Mouse (Mus musculus) midbrain, embryonic 13.5 days (tissue): ENCODE results near the gene Gm18336. TPM values are rescaled to one million over a fixed set of nuclear protein-coding genes. Genes with fewer than 3 reads are reported as not detected.
A peak's percentile ranks its signal among the peaks of the same experiment; 100 is the strongest.
"Not testable (repeated sequence)": the region's sequence is repeated elsewhere in the genome, so short reads cannot be mapped to it uniquely, and the experiment has no call there.

ENCODE experiments used
- ATAC-seq: fragments of 200-750 bp; cut with Nextera tagmentation; 2 replicates; pipeline ENCODE4 v1.8.0; 2017; ENCODE audit warnings: mild to moderate bottlenecking, moderate TSS enrichment, moderate library complexity
- H3K27ac ChIP-seq: fragments of 300-500 bp; sonication (generic); 2 replicates; pipeline ENCODE4 v1.5.1; 2015; ENCODE audit warnings: inconsistent platforms, mild to moderate bottlenecking, moderate library complexity
- H3K27me3 ChIP-seq: fragments of 300-500 bp; sonication (generic); 2 replicates; pipeline ENCODE4 v1.6.1; 2015; ENCODE audit warnings: mild to moderate bottlenecking, inconsistent platforms
- H3K36me3 ChIP-seq: fragments of 300-500 bp; sonication (generic); 2 replicates; pipeline ENCODE4 v1.6.1; 2015; ENCODE audit warnings: mild to moderate bottlenecking, inconsistent platforms
- H3K4me1 ChIP-seq: fragments of 300-500 bp; sonication (generic); replicated peaks from 2 replicates; pipeline ENCODE4 v1.6.1; 2015; ENCODE audit warnings: inconsistent platforms
- H3K4me2 ChIP-seq: fragments of 300-500 bp; sonication (generic); replicated peaks from 2 replicates; pipeline ENCODE4 v1.6.1; 2015; ENCODE audit warnings: moderate library complexity, mild to moderate bottlenecking, inconsistent platforms
- H3K4me3 ChIP-seq: fragments of 300-500 bp; sonication (generic); replicated peaks from 2 replicates; pipeline ENCODE4 v1.5.1; 2015; ENCODE audit warnings: mild to moderate bottlenecking, inconsistent platforms
- H3K9ac ChIP-seq: fragments of 300-500 bp; sonication (generic); replicated peaks from 2 replicates; pipeline ENCODE4 v1.6.1; 2015; ENCODE audit warnings: mild to moderate bottlenecking, inconsistent platforms
- H3K9me3 ChIP-seq: fragments of 300-500 bp; sonication (generic); 2 replicates; pipeline ENCODE4 v1.6.1; 2016; ENCODE audit warnings: mild to moderate bottlenecking, inconsistent platforms
- WGBS: fragments of 180-500 bp; shearing (Covaris S2); methylation state at CpG from one replicate; pipeline ENCODE4 v1.1.7; 2015; 5-methylcytosine and 5-hydroxymethylcytosine counted together
- polyA plus RNA-seq: library from polyadenylated mRNA; unstranded; fragments of >200 nt; fragmentation: Nextera tagmentation; extraction: Ambion mirVana; gene quantifications from 2 replicates; pipeline ENCODE4 v1.2.1, GENCODE M21; 2015

Gene Gm18336
- polyA plus RNA-seq, result not detected in 2 replicates

GRCm38 (mm10) chrX:73398636-73399035 lies at the start of gene Gm18336:
Gene Gm18336 (minus strand): TSS chrX:73398736.
- WGBS, result 78% methylated on average over 2 of the region's 2 CpGs
- H3K27me3 ChIP-seq, H3K9me3 ChIP-seq: not testable (repeated sequence)

GRCm38 (mm10) chrX:73441428-73441827 lies 42.9 kb upstream of the Gm18336 start:
- ATAC-seq, result no peak
- no peak overlapping the region for H3K4me3 ChIP-seq
- H3K9me3 ChIP-seq, result no peaks in the 10 kb centered on the region
- WGBS, result 68% methylated on average over 2 of the region's 2 CpGs
- no peak overlapping the region for H3K27ac ChIP-seq
- no peaks in the 10 kb centered on the region for H3K4me1 ChIP-seq
- peaks cover 8% of the 10 kb centered on the region for H3K36me3 ChIP-seq
- no peak overlapping the region for H3K4me2 ChIP-seq
- H3K9ac ChIP-seq, result no peak overlapping the region
- H3K27me3 ChIP-seq, result no peaks in the 10 kb centered on the region

More at GRCm38 (mm10) chrX:73398636-73399035, at the start of gene Gm18336:
- not testable (repeated sequence) for H3K4me2 ChIP-seq, H3K4me1 ChIP-seq, H3K4me3 ChIP-seq, H3K27ac ChIP-seq, ATAC-seq, H3K36me3 ChIP-seq, H3K9ac ChIP-seq

DNA sequence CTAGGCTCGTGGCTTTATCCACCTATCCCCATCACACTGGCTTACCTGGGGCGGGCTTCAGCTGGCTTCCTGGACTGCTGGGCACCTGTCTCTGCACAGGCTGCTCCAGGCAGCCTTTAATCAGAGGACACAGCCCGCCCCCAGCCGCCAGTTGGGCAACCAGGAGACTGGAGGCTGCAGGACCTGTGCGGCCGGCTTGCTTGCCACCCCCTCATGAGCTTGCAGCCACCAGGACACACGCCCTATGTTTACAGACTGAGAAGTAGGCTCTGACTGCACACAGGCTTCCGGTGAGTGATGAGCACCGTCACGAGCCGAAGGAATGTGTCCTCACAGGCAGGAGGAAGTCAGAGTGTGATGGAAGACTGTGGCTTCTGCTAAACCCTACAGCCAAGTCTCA lies 36.7 kb upstream of the Gm18336 start, which contains the start of gene Trex2:
Gene Trex2, minus strand, starts transcription at position 93 of the 400 bp plus-strand sequence.
- WGBS, result 89% methylated on average over 11 of the region's 11 CpGs
- Histone ChIP-seq H3K4me1 (no peaks in the 10 kb centered on the region), H3K9ac (no peak within 1 kb of the TSS), H3K36me3 (peaks cover 6% of the 10 kb centered on the region), H3K4me2 (no peak within 1 kb of the TSS), H3K9me3 (no peaks in the 10 kb centered on the region), H3K4me3 (no peak within 1 kb of the TSS), H3K27me3 (no peaks in the 10 kb centered on the region), H3K27ac (no peak within 1 kb of the TSS)
- ATAC-seq, result no peak

GRCm38 (mm10) chrX:73432850-73433249 lies 34.3 kb upstream of the Gm18336 start:
- Histone ChIP-seq H3K4me2 (no peak overlapping the region), H3K4me3 (no peak overlapping the region), H3K27ac (no peak overlapping the region), H3K9ac (no peak overlapping the region), H3K27me3 (no peaks in the 10 kb centered on the region), H3K36me3 (peaks cover 6% of the 10 kb centered on the region), H3K9me3 (no peaks in the 10 kb centered on the region), H3K4me1 (no peaks in the 10 kb centered on the region)
- 77% methylated on average over 5 of the region's 5 CpGs for WGBS
- no peak for ATAC-seq

DNA sequence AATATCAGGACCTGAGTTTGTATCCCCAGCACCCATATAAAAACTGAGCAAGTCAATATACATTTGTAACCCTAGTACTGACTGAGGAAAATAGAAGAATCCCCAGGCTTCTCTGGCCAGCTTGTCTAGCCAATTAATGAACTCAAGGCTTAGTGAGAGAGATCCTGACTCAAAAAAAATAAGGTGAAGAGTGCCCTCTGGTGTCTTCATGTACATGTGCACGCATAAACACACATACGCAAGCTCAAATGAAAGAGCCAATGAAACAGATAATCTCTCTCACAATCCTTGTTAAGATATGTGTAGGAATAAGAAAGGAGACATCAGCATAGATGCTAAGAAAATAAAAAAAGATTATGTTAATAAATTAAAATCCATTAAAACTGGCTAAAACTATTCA lies 31.5 kb upstream of the Gm18336 start:
- Histone ChIP-seq H3K9me3 (no peaks in the 10 kb centered on the region), H3K27me3 (no peaks in the 10 kb centered on the region), H3K4me1 (no peaks in the 10 kb centered on the region), H3K27ac (no peak overlapping the region), H3K36me3 (no peaks in the 10 kb centered on the region), H3K4me3 (no peak overlapping the region), H3K9ac (no peak overlapping the region), H3K4me2 (no peak overlapping the region)
- ATAC-seq, result no peak
- whole genome bisulfite sequencing, result 73% methylated on average over 2 of the region's 2 CpGs

DNA sequence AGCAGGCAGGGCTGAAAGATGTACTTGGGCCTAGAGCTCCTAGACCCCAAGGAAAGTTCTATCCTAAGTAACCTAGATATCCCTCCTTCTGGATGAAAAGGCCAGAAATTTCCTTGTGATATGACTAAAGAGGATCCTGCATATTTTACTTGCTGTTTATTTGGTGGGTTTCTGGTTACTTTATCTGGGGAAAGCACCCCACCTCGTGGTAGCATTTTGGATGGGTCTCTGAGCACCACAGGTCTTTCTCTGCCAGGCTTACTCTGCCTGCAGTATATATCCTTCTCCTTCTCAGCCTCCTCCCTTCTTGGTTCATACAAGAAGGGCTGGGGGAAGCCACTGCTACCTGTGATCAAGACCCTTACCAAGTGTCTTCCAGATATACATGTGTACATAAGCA lies 14.2 kb upstream of the Gm18336 start:
- Histone ChIP-seq H3K4me2 (no peak overlapping the region), H3K36me3 (no peaks in the 10 kb centered on the region), H3K4me1 (no peaks in the 10 kb centered on the region), H3K4me3 (no peak overlapping the region), H3K9me3 (no peaks in the 10 kb centered on the region), H3K27me3 (no peaks in the 10 kb centered on the region), H3K9ac (no peak overlapping the region), H3K27ac (no peak overlapping the region)
- WGBS, result 45% methylated on average over 1 of the region's 1 CpGs
- no peak for ATAC-seq

- no peaks in the 10 kb centered on the region for H3K4me1 ChIP-seq
- H3K9ac ChIP-seq, result no peak within 1 kb of the TSS
- 17% methylated on average over 20 of the region's 20 CpGs for WGBS
- peak within 1 kb of the TSS; percentile 34 for H3K4me3 ChIP-seq
- no peaks in the 10 kb centered on the region for H3K27me3 ChIP-seq
- H3K9me3 ChIP-seq, result no peaks in the 10 kb centered on the region
- H3K4me2 ChIP-seq, result peak within 1 kb of the TSS; percentile 52
- H3K36me3 ChIP-seq, result no peaks in the 10 kb centered on the region
- no peak within 1 kb of the TSS for H3K27ac ChIP-seq
- no peak for ATAC-seq
These were observed 12.5 kb upstream of the Gm18336 start, which contains the start of gene Zfp92 for GRCm38 (mm10) chrX:73410880-73411517. Gene Zfp92 (plus strand): TSS chrX:73411096.

DNA sequence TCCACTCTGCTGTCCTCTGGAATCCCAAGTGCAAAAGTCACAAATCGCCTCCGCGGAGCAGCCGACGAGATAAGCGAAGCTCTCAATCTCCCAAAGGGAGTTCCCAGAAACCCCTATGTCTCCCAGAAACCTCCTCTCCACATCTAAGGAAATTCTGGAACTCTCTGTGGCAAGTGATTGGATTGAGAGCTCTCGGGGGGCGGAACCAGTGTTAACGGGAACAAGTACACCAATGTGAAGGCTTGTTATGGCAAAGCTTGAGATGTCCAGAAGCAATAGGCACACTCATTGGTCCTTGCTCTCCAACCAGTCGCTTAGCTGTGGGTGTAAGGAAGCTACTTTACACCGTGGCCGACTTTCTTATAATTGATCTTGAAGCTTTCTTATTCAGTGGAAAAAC lies 3.1 kb upstream of the Gm18336 start:
- H3K27ac ChIP-seq, result no peak overlapping the region
- H3K4me1 ChIP-seq, result no peaks in the 10 kb centered on the region
- no peak overlapping the region for H3K4me2 ChIP-seq
- 94% methylated on average over 12 of the region's 12 CpGs for WGBS
- H3K9me3 ChIP-seq, result no peaks in the 10 kb centered on the region
- no peaks in the 10 kb centered on the region for H3K27me3 ChIP-seq
- no peak overlapping the region for H3K9ac ChIP-seq
- ATAC-seq, result no peak
- H3K36me3 ChIP-seq, result no peaks in the 10 kb centered on the region
- no peak overlapping the region for H3K4me3 ChIP-seq

GRCm38 (mm10) chrX:73400951-73401350 lies 2.4 kb upstream of the Gm18336 start:
- Histone ChIP-seq H3K9me3 (no peaks in the 10 kb centered on the region), H3K36me3 (no peaks in the 10 kb centered on the region), H3K27ac (no peak overlapping the region), H3K4me1 (no peaks in the 10 kb centered on the region), H3K4me2 (no peak overlapping the region), H3K27me3 (no peaks in the 10 kb centered on the region), H3K9ac (no peak overlapping the region), H3K4me3 (no peak overlapping the region)
- 91% methylated on average over 20 of the region's 20 CpGs for WGBS
- ATAC-seq, result no peak

DNA sequence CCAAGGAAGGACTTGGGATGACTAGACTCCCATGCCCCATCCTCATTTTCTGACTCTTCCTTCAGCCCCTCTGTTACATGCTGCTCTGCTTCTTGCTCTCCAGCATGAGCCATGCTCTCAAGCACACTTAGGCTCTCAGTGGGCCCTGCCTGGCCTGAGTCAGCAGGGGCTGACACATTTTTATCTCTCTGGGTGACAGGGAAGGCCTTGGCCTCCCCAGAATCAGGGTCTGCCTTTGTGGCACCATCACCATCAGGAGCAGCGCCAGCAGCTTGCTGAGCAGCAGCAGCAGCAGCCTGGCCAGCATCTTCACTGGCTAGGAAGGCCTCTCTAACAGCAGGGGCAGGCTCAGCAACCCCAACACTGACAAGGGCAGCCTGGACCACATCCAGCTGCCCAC lies 2.1 kb downstream of the Gm18336 start:
- H3K27me3 ChIP-seq, result no peaks in the 10 kb centered on the region
- WGBS, result 100% methylated on average over 1 of the region's 1 CpGs
- H3K4me1 ChIP-seq, result no peaks in the 10 kb centered on the region
- H3K9ac ChIP-seq, result no peak overlapping the region
- H3K4me3 ChIP-seq, result no peak overlapping the region
- H3K4me2 ChIP-seq, result no peak overlapping the region
- H3K27ac ChIP-seq, result no peak overlapping the region
- no peaks in the 10 kb centered on the region for H3K36me3 ChIP-seq
- H3K9me3 ChIP-seq, result no peaks in the 10 kb centered on the region
- ATAC-seq, result no peak

GRCm38 (mm10) chrX:73391481-73391880 lies 7.1 kb downstream of the Gm18336 start:
- Histone ChIP-seq H3K9ac (no peak overlapping the region), H3K27ac (no peak overlapping the region), H3K36me3 (no peaks in the 10 kb centered on the region), H3K9me3 (no peaks in the 10 kb centered on the region), H3K27me3 (no peaks in the 10 kb centered on the region), H3K4me2 (no peak overlapping the region), H3K4me1 (no peaks in the 10 kb centered on the region), H3K4me3 (no peak overlapping the region)
- no peak for ATAC-seq
- 86% methylated on average over 4 of the region's 4 CpGs for WGBS

DNA sequence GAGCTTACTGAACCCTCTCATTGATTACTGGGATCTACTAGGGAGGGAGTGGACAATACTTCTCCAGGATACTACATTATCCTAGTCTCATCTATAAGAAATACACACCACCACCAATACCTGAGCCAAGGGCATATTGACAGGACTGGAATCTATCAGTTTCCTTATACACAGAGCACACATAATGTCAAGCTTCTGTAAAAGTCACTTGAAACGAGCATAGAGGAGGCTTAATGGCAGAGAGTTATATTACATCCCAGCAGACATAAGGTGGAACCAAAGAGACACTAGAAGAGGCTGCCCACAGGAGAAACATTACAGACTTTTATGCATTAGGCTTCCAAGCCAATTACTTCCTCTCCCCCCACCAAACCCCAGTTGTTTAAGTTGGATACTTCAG lies 13.6 kb downstream of the Gm18336 start:
- Histone ChIP-seq H3K36me3 (no peaks in the 10 kb centered on the region), H3K27ac (peak overlapping the region; percentile 74), H3K27me3 (no peaks in the 10 kb centered on the region), H3K4me2 (no peak overlapping the region), H3K9ac (no peak overlapping the region), H3K4me3 (no peak overlapping the region), H3K4me1 (no peaks in the 10 kb centered on the region), H3K9me3 (no peaks in the 10 kb centered on the region)
- 36% methylated on average over 1 of the region's 1 CpGs for WGBS
- peak; percentile 14; the same call in 1 of the 2 replicates for ATAC-seq

DNA sequence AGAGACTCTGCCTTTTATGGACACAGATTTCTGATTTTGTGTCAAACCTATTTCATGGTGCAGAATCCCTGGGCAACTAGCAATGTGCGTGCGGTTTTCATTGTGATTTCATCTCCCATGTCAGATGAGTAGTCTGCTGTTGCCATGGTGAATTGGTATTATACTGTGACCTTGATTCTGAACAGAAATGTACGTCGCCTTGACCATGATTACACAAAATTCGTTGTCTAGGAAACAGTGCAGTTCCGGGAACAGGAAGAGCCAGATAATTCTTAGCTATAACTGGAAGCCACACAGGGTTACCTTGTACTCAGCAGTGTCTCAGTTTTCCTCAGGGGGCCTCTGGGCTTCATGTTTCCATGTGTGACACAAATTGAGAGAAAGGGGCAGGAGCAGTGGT lies 14.1 kb downstream of the Gm18336 start:
- Histone ChIP-seq H3K27ac (peak overlapping the region; percentile 74), H3K9me3 (no peaks in the 10 kb centered on the region), H3K4me2 (no peak overlapping the region), H3K36me3 (no peaks in the 10 kb centered on the region), H3K4me3 (no peak overlapping the region), H3K9ac (no peak overlapping the region), H3K27me3 (no peaks in the 10 kb centered on the region), H3K4me1 (no peaks in the 10 kb centered on the region)
- ATAC-seq, result peak; percentile 90
- WGBS, result 45% methylated on average over 6 of the region's 6 CpGs
